Mouse (Mus musculus) kidney, adult 8-10 months (tissue): ENCODE data around the gene Adk.

ENCODE experiments used
- DNase-seq, 2 experiments: peaks; one replicate each; pipeline ENCODE4 v3.0.0; 2022

The Adk gene

GRCm38 (mm10) chr14:21102666-21103203 lies 50.4 kb downstream of the Adk start:
- DNase-seq: no peak

DNA sequence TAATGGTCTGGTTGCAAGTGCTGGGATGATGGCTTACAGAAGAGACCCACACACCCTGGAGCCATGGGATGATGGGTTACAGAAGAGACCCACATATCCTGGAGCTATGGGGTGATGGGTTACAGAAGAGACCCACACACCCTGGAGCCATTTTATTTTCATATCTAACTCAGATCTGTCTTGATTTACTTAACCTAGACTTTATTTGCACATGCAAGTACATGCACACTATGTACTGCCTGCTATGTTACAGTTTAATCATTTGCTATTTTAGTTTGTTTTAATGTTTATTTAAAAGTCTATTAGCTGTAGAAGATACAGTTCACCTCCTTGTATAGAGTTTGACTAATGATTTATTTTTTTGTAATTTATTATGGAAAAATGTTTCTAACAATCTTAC lies 52.7 kb downstream of the Adk start:
- DNase-seq: no peak

- peak; percentile 59 to 68 for DNase-seq
Measured at GRCm38 (mm10) chr14:21106582-21106981, 54.2 kb downstream of the Adk start.

DNA sequence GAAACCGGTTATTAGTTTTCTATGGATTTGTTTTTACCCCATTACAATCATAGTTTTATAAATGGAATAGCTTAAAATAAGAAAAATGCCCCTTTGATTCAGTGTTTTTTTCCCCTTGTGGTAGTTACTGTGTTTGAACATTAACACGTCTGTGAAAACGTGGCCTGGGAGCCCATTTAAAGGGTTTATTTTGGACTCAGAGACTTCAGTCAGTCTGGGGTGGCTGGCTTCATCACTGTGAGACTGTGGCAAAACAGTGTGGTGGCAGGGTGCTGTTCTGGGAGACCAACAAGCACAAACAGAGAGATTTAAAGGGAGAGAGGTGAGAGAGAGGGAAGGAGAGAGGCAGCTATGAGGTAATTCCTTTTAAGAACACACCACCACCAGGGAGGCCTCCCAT lies 55.2 kb downstream of the Adk start:
- peak; percentile 37 to 44 for DNase-seq

DNA sequence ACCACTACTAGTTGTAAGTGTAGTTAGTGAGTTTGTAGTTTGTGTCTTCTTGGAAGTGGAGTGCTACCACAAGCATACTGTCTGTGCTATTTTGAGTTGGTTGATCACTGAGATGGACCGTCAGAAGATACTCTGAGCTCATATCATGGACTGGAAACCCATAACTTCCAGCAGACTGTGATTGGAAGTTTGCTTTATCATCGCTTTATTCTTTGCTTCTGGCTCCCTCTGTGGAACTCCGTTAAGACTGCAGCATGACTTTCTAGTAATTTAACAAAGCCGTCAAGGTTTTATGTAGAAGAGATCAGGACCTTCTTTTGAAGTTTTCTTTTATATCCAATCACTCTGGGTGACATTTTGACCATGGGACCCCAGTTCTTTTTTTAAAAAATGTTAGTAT lies 58.1 kb downstream of the Adk start:
- no peak for DNase-seq

GRCm38 (mm10) chr14:21111500-21111899 lies 59.1 kb downstream of the Adk start:
- no peak for DNase-seq

GRCm38 (mm10) chr14:21112174-21112573 lies 59.8 kb downstream of the Adk start:
- no peak for DNase-seq

DNA sequence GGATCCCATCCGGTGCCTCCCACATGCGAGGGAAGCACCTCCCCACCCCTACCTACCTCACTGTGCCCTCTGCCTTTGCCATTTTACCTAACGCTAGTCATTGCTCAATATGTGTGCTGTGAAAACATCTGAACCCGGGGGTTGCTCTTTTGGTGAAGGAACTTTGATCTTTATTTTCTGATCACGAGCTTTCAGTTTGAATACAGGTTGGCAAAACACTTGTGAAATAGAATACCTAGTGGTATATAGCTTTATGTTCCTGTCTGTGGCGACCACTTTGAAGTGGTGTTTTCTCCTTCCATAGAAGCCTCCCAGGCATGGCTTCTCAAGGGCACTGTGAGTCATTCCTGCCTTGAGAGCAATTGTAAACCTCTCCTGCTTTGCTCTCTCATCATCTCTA lies 60.4 kb downstream of the Adk start:
- DNase-seq: peak in 1 of 2 experiments; percentile 27

GRCm38 (mm10) chr14:21114339-21114738 lies 62.0 kb downstream of the Adk start:
- no peak for DNase-seq

DNA sequence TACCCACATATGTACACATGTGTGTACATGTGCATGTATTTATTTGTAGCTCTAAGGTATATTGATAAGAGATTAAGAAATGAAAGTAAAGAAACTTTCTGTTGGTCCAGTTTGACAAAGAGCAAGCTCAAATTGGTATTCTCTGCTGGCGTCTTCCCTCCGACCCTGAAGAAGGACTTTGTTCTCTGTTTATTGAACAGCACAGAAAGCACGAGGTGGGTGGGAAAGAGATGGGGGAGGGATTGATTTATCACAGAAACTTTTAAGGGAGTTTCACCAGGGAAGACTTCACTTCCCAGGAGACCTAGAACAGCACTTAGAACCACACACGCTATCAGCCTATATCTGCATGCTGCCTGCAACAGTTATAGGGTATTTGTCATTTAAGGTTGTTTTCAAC lies 62.9 kb downstream of the Adk start:
- peak; percentile 36 to 42 for DNase-seq

GRCm38 (mm10) chr14:21115888-21116460 lies 63.6 kb downstream of the Adk start:
- DNase-seq: peak; percentile 47 to 54

DNA sequence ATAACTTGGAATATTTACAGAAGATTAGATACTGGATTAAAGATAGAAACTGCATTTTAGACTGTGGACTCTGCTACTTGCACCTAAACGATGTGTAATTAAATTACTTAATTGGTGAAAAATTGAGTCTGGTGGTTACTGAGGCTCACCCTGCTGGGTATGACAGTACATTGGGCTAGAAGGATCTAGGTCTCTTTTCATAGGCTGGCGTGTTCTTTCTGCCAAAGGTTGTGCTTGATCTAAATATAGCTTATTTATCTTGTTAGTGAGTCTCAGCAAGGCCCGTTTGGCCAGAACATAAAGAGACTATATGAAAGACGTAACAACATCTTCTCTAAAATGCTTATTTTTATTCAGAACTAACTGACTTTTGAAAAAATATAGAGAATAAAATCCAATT lies 65.7 kb downstream of the Adk start:
- no peak for DNase-seq

- no peak for DNase-seq
Measured at GRCm38 (mm10) chr14:21119653-21120313, 67.4 kb downstream of the Adk start.

GRCm38 (mm10) chr14:21120473-21120872 lies 68.1 kb downstream of the Adk start:
- peak in 1 of 2 experiments; percentile 38 for DNase-seq

- no peak for DNase-seq
Measured at GRCm38 (mm10) chr14:21127215-21127614, 74.8 kb downstream of the Adk start.

- DNase-seq: peak in 1 of 2 experiments; percentile 58
Measured at GRCm38 (mm10) chr14:21136906-21137305, 84.5 kb downstream of the Adk start.

GRCm38 (mm10) chr14:21142603-21143002 lies 90.2 kb downstream of the Adk start:
- DNase-seq: no peak

GRCm38 (mm10) chr14:21143406-21144115 lies 91.2 kb downstream of the Adk start:
- peak; percentile 12 to 30 for DNase-seq

- no peak for DNase-seq
Measured at GRCm38 (mm10) chr14:21147171-21147570, 94.8 kb downstream of the Adk start.

GRCm38 (mm10) chr14:21150301-21150700 lies 97.9 kb downstream of the Adk start:
- DNase-seq: no peak

- no peak for DNase-seq
Measured at GRCm38 (mm10) chr14:21152055-21152454, 99.7 kb downstream of the Adk start.

GRCm38 (mm10) chr14:21165706-21166105 lies 113.3 kb downstream of the Adk start:
- no peak for DNase-seq

DNA sequence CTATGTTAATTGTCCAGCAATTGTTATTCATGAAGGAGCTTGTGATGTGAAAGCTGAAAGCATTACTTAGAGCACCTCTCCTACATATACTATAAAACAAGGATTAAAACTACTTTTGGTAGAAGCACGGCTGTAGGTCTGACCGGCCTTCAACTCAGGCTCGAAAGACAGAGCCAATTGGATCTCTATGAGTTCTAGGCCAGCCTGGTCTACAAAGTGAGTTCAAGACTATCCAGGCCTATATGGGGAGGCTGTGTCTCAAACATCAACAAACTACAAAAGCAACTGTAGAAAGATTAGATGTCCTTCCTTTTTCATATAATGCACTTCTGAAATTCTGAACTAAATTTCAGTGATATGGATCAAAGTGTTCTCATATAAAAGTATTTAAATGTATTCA lies 113.7 kb downstream of the Adk start:
- no peak for DNase-seq
